Mouse (Mus musculus): ENCODE data around the gene Pknox2. TPM values are rescaled to one million over a fixed set of nuclear protein-coding genes. Genes with fewer than 3 reads are reported as not detected.
A peak's percentile ranks its signal among the peaks of the same experiment; 100 is the strongest.

Pknox2 gene
- polyA plus RNA-seq, 1 experiment from 2014 or later: 13.2 TPM

DNA sequence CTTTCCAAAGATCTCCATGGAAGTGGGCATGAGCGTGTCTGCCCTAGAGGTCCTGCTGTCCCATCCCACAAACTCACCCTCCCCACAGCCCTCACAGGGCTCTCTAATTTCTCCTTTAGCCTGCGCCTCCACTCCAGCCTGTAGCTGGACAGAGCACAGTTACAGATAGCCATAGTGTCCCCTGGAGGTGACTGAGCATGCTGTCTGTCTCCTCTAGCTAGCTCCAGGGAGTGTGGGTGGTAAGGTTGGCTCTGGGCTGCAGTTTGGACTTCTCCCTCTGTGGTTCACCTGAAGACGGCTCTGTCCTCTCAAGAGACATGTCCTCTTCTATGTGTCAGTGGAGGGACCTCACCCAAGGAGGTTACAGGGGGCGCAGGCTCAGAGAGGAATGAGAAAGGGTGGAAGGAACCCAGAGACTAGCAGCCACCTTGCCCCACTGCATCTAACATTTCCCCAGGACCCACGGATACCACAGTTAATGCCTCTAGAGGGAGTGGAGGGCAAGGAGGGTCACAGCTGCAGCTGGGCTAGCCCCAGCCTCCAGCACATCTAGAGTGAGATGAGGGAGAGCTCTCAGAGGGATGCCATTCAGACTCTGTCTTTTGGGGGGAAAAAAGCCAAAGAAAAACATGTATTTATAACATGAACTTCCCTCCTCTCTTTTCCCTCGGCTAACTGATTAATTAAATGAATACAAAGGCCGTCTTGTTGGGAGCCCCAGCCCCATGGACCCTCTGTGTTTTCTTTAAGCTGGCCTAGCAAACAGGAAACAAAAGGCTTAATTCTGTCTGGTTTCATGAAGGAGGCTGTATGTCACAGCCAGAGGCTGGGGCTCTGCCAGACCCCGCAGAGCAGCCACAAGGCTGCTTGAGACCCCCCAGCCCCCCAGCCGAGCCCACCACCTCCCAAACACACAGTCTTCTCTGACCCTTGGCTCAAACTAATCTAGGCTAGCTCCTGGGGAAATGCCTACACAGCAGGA lies 32.6 kb downstream of the Pknox2 start:
- Histone ChIP-seq H3K36me3 (replicated peaks; ENCODE audit: control insufficient read depth, insufficient read depth, low read depth, low read length) (no peaks in the 10 kb centered on the region), H3K27me3 (ENCODE audit: control insufficient read depth, insufficient read depth, low read length) (no peaks in the 10 kb centered on the region), H3K4me1 (ENCODE audit: control insufficient read depth, insufficient read depth, low read length) (0 out of 2 replicates have a peak, but pooled peaks cover 3% of the 10 kb centered on the region), H3K4me3 (ENCODE audit: low read depth, low read length) (no peak overlapping the region), H3K4me2 (ENCODE audit: low read depth, low read length) (no peak overlapping the region), H3K27ac (replicated peaks; ENCODE audit: low read depth, low read length) (peak overlapping the region; percentile 70), H3K9ac (replicated peaks; ENCODE audit: low read length) (no peak overlapping the region), H3K9me3 (replicated peaks; ENCODE audit: control insufficient read depth, low read length) (no peaks in the 10 kb centered on the region)
- peak; percentile 77 for ATAC-seq (replicated peaks; ENCODE audit: insufficient number of reproducible peaks, low FRiP score, low TSS enrichment, low read depth)
- DNase-seq (ENCODE audit: low spot score): peak; percentile 67
- 12% methylated on average over 9 of the region's 9 CpGs for WGBS

DNA sequence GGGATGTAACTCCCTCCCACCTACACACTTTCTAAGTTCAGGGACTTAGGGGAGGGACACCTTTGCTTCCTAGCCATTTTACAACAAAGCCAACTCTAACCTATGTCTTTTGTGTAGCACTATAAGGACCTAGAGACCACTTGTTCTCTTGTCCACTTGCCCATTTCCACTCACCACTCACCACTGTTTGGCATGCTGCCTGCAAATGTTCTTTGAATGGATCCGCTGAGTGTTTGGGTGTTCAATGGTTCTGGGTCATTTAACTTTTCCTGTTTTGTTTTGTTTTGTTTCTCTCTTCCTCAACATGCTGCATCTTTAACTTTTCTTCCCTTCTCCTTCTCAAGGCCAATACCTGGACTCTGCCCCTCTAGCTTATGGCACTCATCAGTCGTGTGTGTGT lies 39.7 kb downstream of the Pknox2 start:
- Histone ChIP-seq H3K9ac (replicated peaks; ENCODE audit: low read length) (no peak overlapping the region), H3K4me2 (ENCODE audit: low read depth, low read length) (no peak overlapping the region), H3K27ac (replicated peaks; ENCODE audit: low read depth, low read length) (no peak overlapping the region), H3K27me3 (ENCODE audit: control insufficient read depth, insufficient read depth, low read length) (no peaks in the 10 kb centered on the region), H3K9me3 (replicated peaks; ENCODE audit: control insufficient read depth, low read length) (no peaks in the 10 kb centered on the region), H3K4me1 (ENCODE audit: control insufficient read depth, insufficient read depth, low read length) (no peaks in the 10 kb centered on the region), H3K4me3 (ENCODE audit: low read depth, low read length) (no peak overlapping the region), H3K36me3 (replicated peaks; ENCODE audit: control insufficient read depth, insufficient read depth, low read depth, low read length) (no peaks in the 10 kb centered on the region)
- 66% methylated on average over 2 of the region's 2 CpGs for WGBS
- DNase-seq (ENCODE audit: low spot score) (no peak), ATAC-seq (replicated peaks; ENCODE audit: insufficient number of reproducible peaks, low FRiP score, low TSS enrichment, low read depth) (no peak)

DNA sequence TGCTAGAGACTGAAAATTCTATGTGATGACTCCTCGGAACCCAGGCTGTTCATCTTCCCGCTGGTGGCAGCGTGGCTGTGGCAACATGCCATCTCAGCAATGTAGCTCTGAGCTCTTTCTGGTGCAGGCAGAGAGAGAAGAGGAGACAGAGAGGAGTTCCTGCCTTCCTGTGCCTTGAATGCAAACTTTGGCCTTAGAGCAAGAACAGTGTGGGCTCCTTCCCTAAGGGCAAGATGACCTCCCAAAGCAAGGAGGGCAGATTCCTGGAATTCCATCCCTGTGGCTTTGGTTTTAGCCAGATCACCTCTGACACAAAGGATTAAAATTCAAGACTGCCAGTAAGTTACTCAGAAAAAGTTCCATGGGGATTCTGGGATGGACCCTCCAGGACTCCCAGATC lies 40.4 kb downstream of the Pknox2 start:
- no peak for DNase-seq (ENCODE audit: low spot score)
- Histone ChIP-seq H3K27me3 (ENCODE audit: control insufficient read depth, insufficient read depth, low read length) (no peaks in the 10 kb centered on the region), H3K9me3 (replicated peaks; ENCODE audit: control insufficient read depth, low read length) (no peaks in the 10 kb centered on the region), H3K9ac (replicated peaks; ENCODE audit: low read length) (no peak overlapping the region), H3K27ac (replicated peaks; ENCODE audit: low read depth, low read length) (no peak overlapping the region), H3K4me1 (ENCODE audit: control insufficient read depth, insufficient read depth, low read length) (no peaks in the 10 kb centered on the region), H3K4me2 (ENCODE audit: low read depth, low read length) (no peak overlapping the region), H3K36me3 (replicated peaks; ENCODE audit: control insufficient read depth, insufficient read depth, low read depth, low read length) (no peaks in the 10 kb centered on the region), H3K4me3 (ENCODE audit: low read depth, low read length) (no peak overlapping the region)
- no peak for ATAC-seq (replicated peaks; ENCODE audit: insufficient number of reproducible peaks, low FRiP score, low TSS enrichment, low read depth)
- 12% methylated on average over 3 of the region's 3 CpGs for WGBS

DNA sequence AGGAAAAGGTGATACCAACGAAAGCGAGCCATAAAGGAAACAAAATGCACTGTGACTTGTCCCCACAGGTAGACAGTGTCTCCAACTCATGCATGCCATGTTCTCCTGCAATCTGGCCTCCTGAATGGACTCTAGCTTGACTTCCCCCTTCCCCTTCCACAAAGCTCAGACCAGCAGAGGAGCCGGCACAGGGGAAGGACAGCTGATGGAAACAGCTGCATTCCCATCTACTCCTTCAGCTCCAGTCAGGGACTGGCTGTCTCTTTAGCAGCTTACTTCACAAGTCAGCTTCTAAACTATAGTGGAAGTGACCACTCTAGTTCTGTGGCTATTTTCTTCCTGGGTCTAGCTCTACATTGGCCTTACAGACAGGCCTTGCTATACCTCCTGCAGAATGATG lies 43.0 kb downstream of the Pknox2 start:
- Histone ChIP-seq H3K4me2 (ENCODE audit: low read depth, low read length) (no peak overlapping the region), H3K9ac (replicated peaks; ENCODE audit: low read length) (no peak overlapping the region), H3K27me3 (ENCODE audit: control insufficient read depth, insufficient read depth, low read length) (no peaks in the 10 kb centered on the region), H3K27ac (replicated peaks; ENCODE audit: low read depth, low read length) (no peak overlapping the region), H3K4me1 (ENCODE audit: control insufficient read depth, insufficient read depth, low read length) (no peaks in the 10 kb centered on the region), H3K9me3 (replicated peaks; ENCODE audit: control insufficient read depth, low read length) (no peaks in the 10 kb centered on the region), H3K4me3 (ENCODE audit: low read depth, low read length) (no peak overlapping the region), H3K36me3 (replicated peaks; ENCODE audit: control insufficient read depth, insufficient read depth, low read depth, low read length) (no peaks in the 10 kb centered on the region)
- DNase-seq (ENCODE audit: low spot score) (no peak), ATAC-seq (replicated peaks; ENCODE audit: insufficient number of reproducible peaks, low FRiP score, low TSS enrichment, low read depth) (no peak)
- WGBS: 70% methylated on average over 3 of the region's 3 CpGs

DNA sequence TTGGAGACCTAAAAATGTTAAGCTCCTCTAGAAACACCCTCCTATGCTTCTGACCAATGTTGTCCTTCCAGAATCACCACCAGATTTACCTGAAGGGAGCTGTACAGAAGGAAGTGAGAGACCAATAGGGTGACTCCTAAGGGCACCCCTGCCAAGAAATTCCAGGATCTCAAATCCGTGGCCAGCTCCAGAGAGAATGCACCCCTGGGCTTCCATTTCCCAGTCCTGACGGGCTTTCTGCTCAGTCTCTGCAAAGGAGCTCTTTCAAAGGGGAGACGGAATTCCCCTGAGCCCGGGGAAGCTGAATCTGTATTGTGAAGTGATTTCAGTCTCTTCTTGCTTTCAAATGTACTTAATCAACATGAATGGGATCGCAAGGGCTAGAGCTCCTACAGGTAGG lies 43.4 kb downstream of the Pknox2 start:
- 56% methylated on average over 5 of the region's 5 CpGs for WGBS
- Histone ChIP-seq H3K27me3 (ENCODE audit: control insufficient read depth, insufficient read depth, low read length) (no peaks in the 10 kb centered on the region), H3K9me3 (replicated peaks; ENCODE audit: control insufficient read depth, low read length) (no peaks in the 10 kb centered on the region), H3K36me3 (replicated peaks; ENCODE audit: control insufficient read depth, insufficient read depth, low read depth, low read length) (no peaks in the 10 kb centered on the region), H3K4me2 (ENCODE audit: low read depth, low read length) (no peak overlapping the region), H3K27ac (replicated peaks; ENCODE audit: low read depth, low read length) (no peak overlapping the region), H3K4me1 (ENCODE audit: control insufficient read depth, insufficient read depth, low read length) (no peaks in the 10 kb centered on the region), H3K9ac (replicated peaks; ENCODE audit: low read length) (no peak overlapping the region), H3K4me3 (ENCODE audit: low read depth, low read length) (no peak overlapping the region)
- ATAC-seq (replicated peaks; ENCODE audit: insufficient number of reproducible peaks, low FRiP score, low TSS enrichment, low read depth): no peak
- no peak for DNase-seq (ENCODE audit: low spot score)

DNA sequence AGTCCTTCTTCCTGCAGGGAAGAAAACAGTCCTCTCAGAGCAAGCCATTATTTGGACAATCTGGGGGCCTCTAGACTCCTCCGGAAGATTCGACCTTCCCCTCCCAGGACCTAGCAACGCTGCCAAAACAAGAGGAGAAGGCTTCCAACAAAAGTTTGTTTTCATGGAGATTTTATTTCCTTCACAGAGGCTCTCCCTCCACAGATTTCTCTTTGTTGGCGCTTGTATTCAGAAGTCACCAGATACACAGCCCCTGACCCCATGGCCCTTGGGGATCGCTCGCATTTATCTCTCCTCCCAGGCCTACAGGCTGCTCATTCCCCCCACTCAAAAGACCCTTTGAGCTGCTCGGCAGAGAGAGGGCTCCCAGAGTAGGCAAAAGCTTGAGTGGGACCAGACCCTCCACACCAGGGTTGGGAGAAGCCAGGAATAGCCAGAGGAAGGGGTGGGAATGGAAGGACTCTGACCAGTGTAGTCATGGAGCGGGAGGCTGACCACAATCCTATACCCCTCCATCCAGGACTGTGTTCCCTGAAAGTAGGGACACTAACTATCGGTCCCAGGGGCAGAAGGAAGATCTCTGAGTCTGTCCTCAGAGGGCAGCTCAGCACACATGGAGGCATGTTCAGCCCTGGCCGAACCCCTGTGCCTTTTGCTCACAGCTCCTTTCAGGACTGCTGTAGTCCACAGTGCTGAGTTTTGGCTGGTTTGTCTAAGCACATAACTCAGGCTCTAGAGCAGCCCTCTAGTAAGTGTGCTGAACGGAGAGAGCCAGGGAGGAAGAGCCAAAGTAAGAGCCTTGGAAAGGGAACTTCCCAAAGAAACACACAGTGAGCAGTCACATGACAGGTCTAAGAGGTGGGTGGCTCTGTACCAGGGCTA lies 45.9 kb downstream of the Pknox2 start:
- H3K27me3 ChIP-seq (ENCODE audit: control insufficient read depth, insufficient read depth, low read length): no peaks in the 10 kb centered on the region
- H3K4me2 ChIP-seq (ENCODE audit: low read depth, low read length): no peak overlapping the region
- no peak overlapping the region for H3K27ac ChIP-seq (replicated peaks; ENCODE audit: low read depth, low read length)
- WGBS: 27% methylated on average over 11 of the region's 11 CpGs
- peak; percentile 51; the same call in 1 of the 2 replicates for ATAC-seq (replicated peaks; ENCODE audit: insufficient number of reproducible peaks, low FRiP score, low TSS enrichment, low read depth)
- no peak overlapping the region; the same call in 1 of the 2 replicates for H3K9ac ChIP-seq (replicated peaks; ENCODE audit: low read length)
- H3K9me3 ChIP-seq (replicated peaks; ENCODE audit: control insufficient read depth, low read length): no peaks in the 10 kb centered on the region
- no peak overlapping the region for H3K4me3 ChIP-seq (ENCODE audit: low read depth, low read length)
- DNase-seq (ENCODE audit: low spot score): no peak
- no peaks in the 10 kb centered on the region for H3K36me3 ChIP-seq (replicated peaks; ENCODE audit: control insufficient read depth, insufficient read depth, low read depth, low read length)
- H3K4me1 ChIP-seq (ENCODE audit: control insufficient read depth, insufficient read depth, low read length): no peaks in the 10 kb centered on the region

DNA sequence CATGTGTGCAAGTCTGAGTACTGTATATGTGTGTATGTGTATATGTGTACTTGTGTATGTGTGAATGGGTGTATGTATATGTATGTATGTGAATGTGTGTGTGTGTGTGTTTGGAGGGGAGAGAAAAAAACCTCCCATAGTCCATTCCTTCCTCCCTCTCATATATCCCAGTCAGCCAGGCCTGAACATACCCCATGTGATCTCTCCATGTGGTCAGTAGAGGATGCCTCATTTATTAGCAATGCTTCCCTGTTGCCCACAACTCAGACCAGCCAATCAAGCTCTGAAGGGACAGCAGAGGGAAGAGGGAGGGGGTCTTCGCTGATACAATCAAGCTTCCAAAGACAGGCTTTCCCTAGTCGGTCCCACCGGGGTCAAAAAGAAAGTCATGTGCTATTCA lies 47.6 kb downstream of the Pknox2 start:
- DNase-seq (ENCODE audit: low spot score) (no peak), ATAC-seq (replicated peaks; ENCODE audit: insufficient number of reproducible peaks, low FRiP score, low TSS enrichment, low read depth) (no peak)
- no peaks in the 10 kb centered on the region for H3K9me3 ChIP-seq (replicated peaks; ENCODE audit: control insufficient read depth, low read length)
- H3K9ac ChIP-seq (replicated peaks; ENCODE audit: low read length): no peak overlapping the region
- no peaks in the 10 kb centered on the region for H3K36me3 ChIP-seq (replicated peaks; ENCODE audit: control insufficient read depth, insufficient read depth, low read depth, low read length)
- H3K4me1 ChIP-seq (ENCODE audit: control insufficient read depth, insufficient read depth, low read length): peaks cover 4% of the 10 kb centered on the region
- H3K4me2 ChIP-seq (ENCODE audit: low read depth, low read length): no peak overlapping the region
- no peak overlapping the region for H3K27ac ChIP-seq (replicated peaks; ENCODE audit: low read depth, low read length)
- no peak overlapping the region for H3K4me3 ChIP-seq (ENCODE audit: low read depth, low read length)
- 47% methylated on average over 3 of the region's 3 CpGs for WGBS
- H3K27me3 ChIP-seq (ENCODE audit: control insufficient read depth, insufficient read depth, low read length): no peaks in the 10 kb centered on the region
